Mouse (Mus musculus) monocyte, adult 5-6 weeks (primary cell): Measurements from ENCODE around the gene Large1. TPM values are rescaled to one million over a fixed set of nuclear protein-coding genes. Genes with fewer than 3 reads are reported as not detected.

Experiments
- ATAC-seq: fragments of 153-309, 156-312 bp; replicated peaks from 2 replicates; pipeline ENCODE4 v1.8.0; 2017; ENCODE audit warnings: mild to moderate bottlenecking; ENCODE audit not compliant: low TSS enrichment, insufficient number of reproducible peaks, severe bottlenecking, poor library complexity, low FRiP score
- total RNA-seq: library from RNA; stranded (forward); fragments of 200-1000, 200-491, 200-594 nt; gene quantifications from 3 replicates; pipeline ENCODE4 v1.2.3, GENCODE M21; 2017

Large1 gene
- total RNA-seq, 1 experiment from 2014 or later, result 1.2 TPM

DNA sequence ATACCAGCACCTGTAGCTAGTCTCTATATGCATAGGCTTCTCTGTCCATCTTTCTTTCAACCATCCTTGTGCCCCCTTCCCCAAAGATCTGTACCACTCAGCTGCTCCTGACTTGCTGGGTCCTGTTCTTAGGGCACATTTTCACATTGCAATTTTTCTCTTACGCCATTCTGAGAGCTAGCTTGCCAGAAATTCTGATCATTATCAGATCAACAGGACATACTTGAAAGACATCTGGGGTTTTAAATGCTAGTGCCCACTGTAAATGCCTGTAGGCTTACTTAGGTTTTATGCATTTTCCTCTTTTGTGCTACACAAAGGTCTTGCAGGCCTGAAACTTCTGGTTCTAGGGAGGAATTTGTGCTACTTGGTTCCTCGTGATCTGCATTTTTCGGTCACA is 454.0 kb downstream of the Large1 start:
- no peak for ATAC-seq

DNA sequence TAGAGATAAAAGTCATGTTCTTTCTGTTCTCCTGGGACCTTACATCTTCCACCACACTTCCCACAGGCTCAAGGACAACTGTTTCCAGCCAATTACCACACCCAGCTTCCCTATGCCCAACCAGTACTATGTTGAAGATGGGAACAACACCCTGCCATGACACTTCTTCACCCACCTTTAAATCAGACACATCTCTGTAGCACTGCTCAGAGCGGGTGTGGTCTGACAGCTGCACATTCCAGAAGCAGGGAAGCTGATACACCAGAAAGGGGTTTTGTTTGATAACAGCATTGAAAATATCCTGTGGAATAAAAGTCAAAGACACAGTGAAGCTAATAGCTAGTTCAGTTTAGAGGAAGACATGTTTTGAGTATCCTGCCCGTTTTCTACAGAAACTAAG is 470.3 kb downstream of the Large1 start:
- ATAC-seq, result no peak

DNA sequence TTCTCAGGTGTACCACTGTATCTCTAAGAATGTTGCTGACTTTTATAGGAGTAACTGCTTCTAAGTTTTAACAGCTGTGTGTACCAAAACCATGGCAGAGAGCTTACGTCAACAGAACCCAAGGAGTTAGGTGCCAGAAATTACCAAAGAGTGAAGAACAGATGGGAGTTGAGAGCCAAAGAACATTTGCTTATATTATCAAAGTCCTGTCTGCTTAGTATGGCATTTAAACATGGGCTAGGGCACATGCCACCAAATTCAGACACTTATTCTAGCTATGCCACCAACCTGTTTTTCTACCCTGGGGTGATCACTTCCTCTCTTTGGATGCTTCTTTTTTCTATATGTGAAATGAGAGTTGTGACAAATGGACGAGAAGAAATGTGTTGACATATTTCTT is 479.9 kb downstream of the Large1 start:
- ATAC-seq, result no peak

DNA sequence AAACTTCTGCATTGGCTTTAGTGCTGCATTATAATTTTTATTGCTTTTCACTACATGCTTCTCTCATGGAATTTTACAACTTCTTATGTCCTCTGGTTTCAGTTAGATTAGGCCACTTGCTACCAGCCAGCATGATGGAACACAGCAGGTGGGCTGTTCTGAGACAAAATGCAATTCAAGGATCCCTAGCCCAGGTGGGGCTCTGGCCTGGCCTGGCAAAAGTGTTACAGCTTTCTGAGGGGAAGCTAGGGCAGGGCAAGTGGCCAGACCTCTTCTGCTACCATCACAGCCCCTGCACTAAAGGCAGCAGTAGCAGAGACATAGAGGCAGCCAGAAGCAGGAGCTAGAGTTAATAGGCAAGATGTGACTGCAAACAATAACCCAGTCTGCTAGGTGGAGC is 506.5 kb downstream of the Large1 start:
- ATAC-seq, result no peak

DNA sequence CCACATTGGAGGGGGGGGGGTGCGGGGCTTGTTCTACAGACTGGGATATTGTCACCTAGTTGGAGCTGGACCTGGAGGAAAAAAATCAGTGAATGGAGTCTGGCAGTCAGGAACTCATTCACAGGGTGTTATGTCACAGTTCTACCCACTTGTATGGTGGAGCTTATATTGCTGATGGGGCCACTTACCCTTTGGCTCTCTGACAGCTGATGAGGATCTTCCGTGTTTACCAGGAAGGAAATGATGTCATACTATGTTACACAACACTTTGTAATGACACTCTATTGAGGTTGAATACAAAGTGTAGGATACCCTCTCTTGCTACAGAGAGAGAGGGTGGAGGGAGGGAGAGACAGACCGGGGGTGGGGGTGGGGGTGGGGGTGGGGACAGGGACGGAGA is 517.5 kb downstream of the Large1 start:
- no peak for ATAC-seq

DNA sequence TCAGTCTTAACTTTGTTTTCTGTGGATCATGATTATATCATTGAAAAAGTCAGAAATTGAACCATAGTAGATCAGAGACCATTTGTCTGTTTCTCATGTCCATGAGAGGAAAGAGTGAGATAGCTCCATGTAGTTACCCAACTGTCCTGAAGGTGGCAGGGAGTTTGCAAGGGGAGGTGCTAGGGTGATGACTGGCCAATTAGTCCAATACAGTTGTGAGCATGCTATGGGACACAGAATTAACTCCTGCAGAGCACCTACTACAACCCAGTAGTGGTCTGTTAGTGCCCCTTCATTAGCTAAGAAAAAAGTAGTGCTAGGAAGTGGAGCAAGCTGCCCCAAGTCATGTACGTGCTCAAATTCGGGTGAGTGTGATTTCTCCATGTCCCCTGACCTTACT is 520.2 kb downstream of the Large1 start:
- ATAC-seq, result no peak

DNA sequence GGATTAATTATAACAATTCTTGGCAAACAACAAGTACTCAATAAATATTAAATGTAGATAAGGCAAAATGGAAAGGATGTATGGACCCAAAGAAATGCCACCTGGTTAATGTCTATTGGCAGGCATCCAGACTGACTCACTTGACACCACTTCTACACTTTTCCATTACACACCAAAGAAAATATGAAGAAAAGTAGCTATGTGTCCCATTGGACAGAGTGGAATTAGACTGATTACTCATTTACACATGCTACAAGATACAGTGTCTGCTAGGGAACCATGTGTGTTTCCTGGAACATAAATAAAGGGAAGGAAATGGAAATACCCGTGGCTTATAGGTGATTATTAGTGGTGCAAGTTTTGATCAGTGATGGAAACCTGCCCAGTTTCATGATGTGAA is 521.0 kb downstream of the Large1 start:
- ATAC-seq, result no peak

DNA sequence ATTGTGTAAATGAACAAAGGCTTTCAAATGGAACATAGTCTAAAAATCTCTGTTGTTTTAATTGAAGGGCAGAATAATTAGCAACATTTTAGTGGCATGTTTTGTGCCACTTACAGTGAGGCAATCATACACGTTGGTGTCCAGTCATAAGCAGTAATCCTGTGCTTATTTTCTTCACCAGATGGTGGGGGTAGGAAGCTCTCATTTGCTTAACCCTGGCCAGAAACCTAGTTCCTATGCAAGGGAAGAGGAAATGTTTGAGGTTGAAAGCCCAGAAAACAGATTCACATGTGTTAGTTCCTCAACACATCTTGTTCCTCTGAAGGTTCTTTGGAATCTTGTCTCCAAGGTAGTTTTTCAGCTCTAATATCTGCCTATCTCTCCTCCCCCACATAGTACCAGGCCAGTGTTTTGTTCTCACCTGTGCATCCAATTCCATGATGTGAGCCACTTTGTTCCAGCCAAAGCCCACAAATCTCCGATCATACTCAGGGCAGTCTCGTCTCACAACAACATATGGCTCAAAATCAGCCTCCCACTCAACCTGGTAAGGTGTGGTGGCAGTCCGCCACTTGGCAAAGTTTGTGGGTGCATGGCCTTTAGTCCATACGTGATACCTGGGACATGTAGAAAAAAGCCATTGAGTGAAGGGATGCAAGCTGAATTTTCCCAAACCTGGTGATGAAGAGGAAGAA is 535.5 kb downstream of the Large1 start:
- ATAC-seq, result no peak

DNA sequence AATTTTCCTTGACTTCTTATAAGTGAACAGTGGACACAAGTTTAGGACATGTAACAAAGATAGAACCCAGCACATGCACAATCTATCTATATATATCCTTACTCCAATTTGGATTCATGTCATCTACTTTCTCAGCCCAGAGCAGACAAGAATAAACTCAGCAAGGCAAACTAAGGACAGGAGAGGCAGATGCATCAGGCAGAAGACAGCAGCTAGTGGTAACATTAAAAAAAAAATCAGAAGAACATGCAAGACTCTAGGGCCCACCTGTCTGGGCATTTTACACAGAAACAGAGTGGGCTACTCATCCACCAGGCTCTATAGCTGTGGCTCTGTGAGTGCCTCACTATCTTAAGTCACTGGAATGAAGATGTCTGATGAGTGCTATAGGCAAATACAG is 536.7 kb downstream of the Large1 start:
- ATAC-seq, result no peak

DNA sequence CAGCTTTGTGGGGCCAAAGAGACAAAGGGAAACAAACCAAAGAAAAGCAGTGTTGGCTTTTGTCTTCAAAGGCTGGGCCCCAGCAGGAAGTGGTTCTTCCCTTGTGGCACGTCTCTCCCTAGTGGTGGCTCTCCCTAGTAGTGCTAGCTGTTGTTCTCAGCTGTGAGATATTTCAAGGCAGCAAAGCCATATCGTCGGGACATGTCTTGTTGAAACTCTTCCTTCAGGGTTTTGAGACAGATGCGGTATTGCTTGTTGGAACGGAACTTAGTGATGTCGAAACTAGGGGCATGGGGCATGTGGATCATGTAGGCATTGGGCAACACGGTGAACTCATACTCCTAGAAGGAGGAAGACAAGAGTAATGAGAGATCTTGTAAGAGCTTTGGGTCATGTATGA is 537.7 kb downstream of the Large1 start:
- no peak for ATAC-seq

DNA sequence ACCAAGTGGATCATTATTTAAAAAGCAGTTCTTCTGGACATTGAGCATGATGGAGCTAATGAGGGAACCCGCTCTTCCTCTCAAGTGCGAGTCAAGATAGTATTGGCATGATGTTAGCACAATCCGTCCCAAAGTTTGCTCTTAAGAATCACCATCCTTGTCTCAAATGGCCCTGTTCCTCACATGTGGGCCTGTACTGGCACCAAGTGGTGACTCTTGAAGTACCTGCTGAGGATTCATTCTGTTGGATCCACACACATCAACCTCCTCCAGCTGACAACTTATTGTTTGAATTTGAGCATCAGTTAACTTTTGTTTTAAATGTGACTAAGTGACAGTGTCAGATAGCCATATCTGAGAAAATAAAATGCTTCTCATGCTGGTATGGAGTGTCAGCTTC is 540.6 kb downstream of the Large1 start:
- ATAC-seq, result no peak

DNA sequence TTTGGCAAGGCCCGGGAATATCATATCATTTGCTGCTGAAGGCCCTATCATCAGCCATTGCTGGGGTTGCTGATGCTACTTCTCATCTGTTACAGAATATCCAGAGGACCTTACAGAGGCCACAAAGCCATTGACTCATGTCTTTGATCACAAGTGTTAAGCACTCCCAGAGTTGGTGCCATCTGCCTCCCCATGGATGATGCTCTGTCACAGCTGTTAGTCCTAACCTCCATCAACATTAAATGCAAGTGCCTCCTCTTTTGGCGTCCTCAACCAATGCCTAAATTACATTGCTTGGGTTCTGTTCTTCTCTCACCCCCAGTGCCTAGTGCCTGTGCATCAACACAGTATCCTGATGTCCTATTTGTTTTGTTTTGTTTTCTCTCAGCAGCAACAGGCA is 551.8 kb downstream of the Large1 start:
- ATAC-seq, result no peak

DNA sequence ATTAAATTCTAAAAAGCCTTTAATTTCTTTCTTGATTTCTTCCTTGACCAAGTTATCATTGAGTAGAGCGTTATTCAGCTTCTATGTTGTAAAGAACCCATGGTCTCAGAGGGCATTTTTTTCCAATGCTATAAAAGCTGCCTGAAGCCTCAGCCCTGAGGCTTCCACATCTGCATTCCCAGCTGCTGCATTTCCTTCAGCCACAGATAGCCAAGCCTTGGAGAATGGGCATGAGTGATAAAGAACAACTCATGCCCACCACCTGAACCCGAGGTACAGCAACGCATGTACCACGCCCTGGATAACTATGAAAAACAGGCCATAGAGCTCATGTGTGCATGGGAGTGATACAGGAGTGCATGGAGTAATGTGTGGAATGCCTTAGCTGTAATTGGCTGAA is 572.7 kb downstream of the Large1 start:
- ATAC-seq, result no peak

DNA sequence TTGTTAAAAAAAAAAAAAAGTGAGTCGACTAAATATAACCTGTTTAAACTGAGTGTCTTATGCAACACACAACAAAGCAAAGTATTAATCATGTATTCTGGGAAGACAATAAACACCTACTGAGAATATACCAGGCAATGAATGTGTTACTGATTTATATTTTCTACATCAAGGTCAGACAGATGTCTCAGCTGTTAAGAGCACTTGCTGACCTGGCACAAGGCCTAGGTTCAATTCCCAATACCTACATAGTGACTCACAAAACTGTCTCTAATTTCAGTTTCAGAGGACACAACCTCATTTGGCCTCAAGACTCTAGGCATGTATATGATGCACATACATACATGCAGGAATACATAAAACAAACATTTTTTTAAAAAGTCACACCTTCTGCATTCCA is 575.5 kb downstream of the Large1 start:
- no peak for ATAC-seq

DNA sequence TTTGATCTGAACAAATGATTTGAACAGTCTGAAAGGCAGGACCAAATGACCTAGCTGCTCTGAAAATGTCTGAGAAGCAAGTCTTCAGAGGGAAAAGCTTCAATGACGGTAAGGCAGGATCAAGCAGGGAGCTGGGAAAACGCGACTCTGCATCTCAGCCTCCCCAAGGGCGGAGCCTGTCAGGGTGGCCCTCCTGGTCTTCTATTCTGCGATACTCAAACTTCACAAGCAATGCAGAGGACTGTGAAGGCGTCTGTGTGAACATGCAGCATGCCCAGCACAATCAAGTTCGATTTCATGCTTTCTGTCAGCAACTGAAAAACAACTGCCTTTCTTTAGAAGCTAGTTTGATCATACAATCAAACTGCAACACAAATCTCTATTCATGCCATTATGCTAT is 586.6 kb downstream of the Large1 start:
- no peak for ATAC-seq

DNA sequence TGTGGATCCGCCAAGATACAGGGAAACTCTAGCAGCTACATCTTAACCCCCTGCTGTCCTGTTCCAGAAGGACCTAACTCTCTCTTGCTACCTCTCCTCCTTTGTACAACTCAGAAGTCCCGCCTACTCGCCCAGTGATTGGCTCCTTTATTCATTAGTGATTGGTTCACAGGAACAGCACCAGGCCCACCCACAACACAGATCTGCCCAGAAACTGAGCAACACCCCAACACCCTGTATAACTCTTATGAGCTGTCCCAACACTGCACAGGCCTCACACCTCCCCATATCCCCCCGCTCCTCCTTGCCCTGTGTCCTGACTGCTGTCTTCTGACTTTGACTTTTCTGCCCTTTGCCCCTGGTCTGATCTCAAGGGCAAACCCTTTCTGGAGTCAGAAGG is 587.6 kb downstream of the Large1 start:
- no peak for ATAC-seq
